Mouse (Mus musculus): Measurements from ENCODE around the gene Psenen.

Gene Psenen

DNA sequence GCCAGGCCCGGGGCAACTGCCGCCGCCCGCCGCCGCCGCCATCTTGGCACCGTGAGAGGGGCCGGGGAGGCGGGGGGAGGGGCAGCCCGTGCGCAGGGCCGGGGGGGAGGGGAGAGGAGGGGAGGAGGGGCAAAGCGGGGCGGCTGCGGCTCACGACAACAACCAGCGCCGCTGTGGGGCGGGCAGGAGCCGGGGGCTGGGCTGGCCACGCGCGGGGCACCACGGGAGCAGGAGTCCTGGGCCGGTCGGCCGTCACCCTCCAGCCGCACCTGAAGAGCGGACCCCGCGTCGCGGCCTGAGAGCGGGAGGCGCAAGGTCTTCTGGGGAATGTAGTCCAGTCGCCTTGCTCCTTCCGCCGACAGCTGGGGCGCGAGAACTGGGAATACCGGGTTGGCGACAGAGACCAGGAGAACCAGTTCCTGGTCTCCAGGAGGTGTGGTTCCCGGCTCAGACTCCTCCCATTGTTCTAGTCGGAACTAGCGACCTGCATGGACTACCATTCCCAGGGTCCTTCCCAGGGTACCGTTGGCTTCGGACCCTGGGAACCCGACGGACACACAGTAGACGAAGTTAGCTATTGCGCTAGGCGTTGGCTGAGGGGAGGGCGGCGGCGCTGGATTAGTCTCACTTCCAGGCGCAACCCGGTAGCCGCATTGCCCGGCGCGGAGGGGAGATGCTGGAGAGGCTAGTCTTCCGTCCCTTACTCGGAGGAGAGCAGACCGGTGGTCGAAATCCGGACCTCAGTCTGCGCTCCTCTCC lies 25.4 kb upstream of the Psenen start, which contains the start of gene Kmt2b:
TSS of gene Kmt2b (minus strand) at position 51 of the 759 bp plus-strand sequence.
- DNase-seq, result peak; percentile 94

DNA sequence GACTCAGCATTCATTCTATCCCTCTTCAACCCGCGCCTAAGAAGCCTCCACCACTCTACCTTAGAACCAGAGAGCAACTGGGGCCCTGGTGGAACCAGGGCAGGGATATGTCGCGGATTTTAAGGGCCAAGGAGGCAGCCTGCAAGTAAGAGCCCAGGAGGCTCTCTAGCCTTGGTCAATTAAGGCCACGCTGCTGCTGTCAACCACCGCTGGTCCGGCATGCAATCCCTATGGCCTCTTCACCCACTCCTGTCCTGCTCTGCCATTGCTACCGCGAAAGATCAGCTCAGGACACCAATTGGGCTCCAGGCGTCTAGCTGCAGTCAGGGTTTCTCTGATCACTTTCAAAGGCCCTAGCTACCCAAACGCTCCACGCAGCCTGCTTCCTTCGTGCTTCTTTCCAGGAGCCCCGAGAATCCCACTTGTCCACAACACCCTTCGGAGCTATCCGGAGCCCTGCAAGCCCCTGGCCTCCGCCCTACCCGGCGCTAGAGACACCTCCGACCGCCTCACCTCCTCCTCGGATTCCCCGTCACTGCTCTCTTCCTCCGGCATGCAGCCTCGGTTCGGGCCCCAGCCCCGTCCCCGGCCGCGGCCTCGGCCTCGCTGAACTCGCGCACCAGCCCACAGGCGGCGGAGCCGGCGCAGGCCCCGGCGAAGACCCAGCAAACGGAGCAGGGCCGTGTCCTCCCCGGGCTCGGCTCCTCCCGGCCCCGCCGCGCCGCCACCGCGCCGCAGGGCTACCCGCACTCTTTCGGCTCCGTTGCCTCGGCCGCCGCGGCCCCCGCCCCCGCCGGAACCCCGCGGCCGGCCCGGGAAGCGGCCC lies 24.6 kb upstream of the Psenen start:
- peak; percentile 37 for DNase-seq

DNA sequence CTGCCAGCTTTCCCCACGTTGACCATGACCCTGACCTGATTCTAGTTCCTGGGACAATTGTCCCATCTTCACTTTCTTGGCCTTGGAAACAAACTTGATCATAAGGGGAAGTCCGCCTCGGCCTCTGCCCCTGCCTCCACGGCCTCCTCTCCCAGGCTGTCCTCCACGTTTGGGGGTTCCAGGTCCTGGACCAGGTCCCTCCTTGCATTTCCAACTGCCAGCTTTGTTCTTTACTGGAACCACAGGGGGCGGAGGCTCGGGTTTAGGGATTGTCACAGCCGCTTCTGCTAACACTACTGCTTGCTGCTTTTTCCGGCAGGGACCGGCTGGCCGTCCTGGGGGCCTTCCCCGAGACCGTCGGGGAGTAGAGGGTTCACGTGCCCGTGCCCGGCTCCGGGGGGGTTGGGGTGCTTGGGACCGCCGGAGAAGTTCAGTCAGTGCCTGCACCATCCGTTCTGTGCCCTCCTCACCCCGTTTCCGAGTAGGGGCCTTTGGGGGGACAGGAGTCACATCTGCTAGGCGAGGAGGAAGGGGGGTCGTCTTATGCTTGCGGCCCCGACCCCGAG lies 23.1 kb upstream of the Psenen start:
- no peak for DNase-seq

DNA sequence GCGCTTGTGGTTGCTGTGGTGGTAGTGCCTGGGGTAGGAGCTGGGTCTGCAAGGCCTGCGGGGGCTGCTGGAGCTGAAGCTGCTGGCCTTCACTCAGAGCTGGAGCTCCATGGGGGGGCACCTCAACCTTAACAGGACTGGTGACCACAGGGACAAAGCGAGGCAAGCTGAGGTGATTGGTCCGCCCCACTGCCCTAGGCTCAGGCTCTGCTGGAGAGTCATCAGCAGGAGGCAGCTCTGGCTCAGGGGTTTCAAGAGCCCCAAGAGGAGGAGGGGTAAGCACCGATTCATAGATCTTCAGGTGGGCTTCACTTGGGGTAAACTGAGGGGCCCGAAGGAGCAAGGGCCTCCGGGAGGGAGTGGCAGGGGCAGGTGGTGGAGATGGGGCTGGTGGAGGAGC lies 21.7 kb upstream of the Psenen start:
- DNase-seq, result no peak

DNA sequence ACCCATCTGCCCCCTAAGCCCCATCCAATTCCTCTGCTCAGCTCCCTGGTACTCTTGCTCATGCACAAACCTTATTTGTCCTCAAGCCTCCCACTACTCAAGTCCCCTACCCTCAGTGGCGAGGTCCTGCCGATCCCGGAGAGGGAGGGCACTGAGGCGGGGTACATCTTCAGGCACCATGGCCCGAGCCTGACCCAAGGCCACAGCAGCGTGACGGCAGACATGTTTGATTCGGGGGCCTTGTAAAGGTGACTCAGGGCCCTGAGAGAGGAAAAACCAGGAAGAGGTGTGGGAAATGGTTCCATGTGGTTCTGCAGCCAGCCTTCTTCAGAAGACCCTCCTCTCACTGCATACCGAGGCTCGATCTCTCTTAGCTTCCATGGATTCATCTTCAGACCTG lies 20.9 kb upstream of the Psenen start:
- DNase-seq, result no peak

DNA sequence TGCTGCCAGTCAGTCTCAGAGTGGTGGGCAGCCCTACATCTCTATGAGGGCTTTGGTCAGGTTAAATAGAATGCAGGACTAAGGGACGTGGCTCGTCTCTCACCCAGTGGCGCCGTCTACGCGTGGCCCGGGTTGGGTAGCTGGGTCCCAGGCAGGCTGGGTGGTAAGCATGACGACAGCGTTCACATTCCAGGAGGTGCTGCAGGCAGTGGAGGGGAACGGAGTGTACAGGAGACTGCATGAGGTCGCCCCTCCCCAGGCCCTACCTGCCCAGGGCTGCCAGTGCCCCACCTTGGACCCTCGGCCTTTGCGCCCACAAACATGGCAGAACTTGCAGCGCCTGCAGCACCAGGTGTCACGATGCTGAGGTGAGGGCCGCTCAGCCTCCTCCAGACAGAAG lies 18.1 kb upstream of the Psenen start:
- DNase-seq, result no peak

DNA sequence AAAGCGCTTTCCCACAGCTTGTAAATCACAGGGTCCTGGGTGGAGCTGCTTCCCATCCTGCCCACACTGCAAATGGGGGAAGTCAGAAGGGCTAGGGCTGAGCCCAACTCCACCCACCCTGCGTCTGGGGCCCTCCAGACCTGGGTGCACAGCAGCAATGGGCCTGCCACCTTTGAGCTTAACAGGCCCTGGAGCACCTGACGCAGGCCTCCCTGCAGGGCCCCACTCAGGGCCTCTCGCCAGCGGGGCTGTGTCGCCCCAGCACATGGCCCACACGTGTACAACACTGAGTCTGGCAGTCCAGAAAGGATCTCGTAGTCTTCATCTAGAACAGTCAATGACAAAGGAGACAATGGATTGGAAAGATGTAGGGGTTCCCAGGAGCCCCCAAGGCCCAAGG lies 16.5 kb upstream of the Psenen start:
- no peak for DNase-seq

DNA sequence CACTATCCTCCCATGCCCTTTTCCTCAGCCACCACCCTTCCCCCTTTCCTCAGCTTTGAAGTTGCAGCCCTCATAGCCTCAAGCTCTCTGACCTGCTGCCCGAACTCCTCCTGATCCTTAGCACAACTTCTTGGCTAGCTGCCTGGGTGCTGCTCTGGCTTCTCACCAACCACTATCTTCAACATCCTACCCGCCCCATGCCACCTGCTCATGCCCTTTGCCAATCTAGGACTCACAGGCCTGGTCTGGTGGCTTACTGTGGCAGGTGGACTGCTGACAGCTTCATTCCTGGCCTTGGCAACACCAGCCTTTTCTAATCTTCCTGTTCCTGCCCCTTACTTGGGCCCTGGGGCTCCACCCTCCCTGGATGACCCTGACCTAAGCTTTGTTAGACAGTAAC lies 9.5 kb upstream of the Psenen start:
- DNase-seq, result no peak

DNA sequence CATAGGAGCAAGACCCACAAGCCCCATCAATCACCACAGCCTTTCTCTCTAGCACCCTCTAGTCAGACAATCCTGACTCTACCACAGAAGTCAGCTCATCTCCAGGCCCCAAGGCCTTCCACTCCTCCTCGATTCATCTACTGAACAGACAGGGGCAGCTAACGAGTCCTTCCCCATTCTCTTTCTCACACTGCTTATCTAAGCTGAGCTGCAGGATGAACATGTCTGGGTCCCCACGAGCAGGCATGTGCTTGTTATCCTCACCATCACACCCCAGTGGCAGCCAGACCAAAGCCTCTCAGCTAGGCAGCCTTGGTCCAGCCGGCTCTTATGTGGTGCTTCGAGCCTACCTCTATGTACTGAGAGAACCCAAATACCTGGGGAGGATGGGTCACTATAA lies 9.0 kb upstream of the Psenen start:
- no peak for DNase-seq

DNA sequence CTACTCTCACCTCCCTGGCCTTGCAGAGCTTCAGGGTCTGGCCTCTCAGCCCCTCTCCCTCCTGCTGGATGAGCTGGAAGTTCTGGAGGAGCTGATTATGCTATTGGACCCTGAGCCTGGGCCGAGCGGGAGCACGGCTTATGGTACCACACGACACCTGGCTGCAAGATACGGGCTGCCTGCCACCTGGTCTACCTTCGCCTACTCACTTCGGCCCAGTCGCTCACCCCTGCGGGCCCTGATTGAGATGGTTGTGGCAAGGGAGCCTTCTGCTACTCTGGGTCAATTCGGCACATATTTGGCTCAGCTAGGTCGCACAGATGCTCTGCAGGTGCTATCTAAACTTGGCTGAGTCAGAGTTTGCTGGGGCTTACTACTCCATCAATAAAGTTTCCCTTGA lies 4.1 kb upstream of the Psenen start:
- no peak for DNase-seq

DNA sequence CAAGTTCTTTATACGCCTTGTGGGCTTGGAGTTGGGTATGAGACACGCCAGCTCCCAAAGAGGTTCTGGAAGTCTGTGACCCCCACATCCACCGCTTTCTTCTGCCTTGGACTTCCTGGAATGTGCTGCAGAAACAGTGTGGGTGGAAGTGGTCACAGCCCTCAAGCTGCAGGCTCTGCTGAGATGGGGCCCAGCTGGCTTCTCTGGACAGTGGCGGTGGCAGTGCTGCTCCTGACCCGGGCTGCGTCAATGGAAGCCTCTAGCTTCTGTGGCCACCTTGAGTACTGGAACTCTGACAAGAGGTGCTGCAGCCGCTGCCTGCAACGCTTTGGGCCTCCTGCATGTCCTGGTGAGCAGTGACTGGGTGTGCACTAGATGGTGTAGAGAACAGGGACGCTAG lies 2.6 kb upstream of the Psenen start:
- DNase-seq, result no peak

DNA sequence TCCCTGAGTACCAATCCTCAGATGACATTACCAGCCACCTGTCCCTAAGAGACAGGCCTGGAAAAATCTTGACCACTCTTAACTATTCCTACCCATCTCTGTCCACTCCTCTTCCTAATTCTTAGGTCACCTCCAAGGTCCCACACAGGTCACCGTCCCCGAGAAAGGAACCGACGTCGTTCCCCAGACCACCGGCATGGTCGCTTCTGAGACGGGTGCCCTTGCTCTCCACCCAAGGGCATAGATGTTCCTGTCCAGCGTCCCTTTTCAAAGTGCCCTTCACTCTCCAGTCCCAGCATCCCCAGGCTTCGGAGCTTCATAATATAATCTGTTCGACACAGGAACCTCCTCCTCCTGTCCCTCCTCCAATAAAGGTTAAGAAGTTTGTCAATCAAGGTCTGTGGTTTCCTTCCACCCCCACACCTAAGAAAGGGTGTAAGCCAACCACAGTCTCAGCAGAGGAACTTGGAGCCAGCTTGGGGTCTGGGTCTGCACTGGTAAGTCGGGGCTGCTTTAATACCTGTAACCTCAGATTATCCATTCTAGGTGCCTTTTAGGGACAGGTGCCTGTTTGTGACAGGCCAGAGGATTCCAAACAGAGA lies 1.6 kb upstream of the Psenen start, which contains the start of gene Igflr1:
TSS of gene Igflr1 (plus strand) at position 458 of the 602 bp plus-strand sequence.
- DNase-seq, result no peak

DNA sequence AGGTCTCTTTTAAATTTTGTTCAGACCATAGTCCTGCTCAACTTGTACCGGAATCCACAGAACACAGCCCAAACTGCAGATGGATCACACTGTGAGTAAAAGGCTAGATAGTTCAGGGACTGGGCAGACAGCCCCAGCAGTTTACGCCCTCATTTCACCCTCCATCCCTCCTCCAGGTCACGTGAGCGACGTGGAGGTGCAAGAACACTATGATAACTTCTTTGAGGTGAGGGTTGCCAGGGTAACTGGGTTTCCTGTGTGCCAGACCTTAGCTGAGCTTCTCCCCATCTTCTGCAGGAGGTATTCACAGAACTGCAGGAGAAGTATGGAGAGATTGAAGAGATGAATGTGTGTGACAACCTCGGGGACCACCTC lies 466 bp upstream of the Psenen start:
- no peak for DNase-seq

DNA sequence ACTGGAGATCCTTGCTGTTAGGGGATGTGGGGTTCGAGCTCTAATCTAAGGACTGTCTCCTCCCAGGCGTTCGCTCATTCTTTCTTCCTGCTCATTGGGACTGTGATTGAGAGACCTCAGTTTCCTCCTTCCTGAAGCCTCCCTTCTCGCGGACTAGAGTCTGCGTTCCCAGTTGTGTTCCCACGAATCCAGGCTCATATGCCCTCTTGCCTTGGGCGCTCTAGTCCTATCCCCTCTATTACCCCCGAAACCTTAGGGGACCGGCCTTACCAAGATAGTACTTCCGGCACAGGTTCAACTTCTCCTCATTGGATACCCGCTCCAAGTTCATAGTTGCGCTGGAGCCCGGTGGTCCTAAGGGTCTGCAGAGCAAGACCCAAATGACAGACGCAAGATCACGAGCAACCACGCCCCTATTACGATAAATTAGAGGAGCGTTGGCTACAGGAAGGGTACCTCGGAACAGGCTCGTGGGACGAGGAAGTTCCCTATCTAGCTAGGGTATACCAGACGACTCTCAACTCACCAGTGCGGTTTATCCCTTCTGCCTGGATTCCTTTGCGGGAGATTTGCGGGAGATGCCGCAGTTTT lies 806 bp downstream of the Psenen start:
- no peak for DNase-seq

DNA sequence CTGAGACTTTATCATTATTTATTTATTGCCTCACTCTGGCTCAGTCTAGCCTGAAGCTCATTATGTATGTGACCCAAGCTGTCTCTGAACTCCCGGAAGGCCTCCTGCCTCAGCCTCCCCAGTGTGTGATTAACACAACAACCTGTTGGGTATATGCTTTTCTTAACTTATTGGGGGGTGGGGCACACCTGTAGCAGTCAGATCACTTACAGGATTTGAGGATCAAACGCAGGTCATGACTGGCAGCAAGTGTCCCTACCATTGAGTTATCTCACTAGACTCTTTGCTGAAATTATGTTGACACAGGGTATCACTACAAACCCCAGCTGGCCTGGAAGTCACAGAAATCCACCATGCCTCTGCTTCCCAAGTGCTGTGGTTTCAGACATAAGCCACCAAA lies 3.1 kb downstream of the Psenen start:
- no peak for DNase-seq

DNA sequence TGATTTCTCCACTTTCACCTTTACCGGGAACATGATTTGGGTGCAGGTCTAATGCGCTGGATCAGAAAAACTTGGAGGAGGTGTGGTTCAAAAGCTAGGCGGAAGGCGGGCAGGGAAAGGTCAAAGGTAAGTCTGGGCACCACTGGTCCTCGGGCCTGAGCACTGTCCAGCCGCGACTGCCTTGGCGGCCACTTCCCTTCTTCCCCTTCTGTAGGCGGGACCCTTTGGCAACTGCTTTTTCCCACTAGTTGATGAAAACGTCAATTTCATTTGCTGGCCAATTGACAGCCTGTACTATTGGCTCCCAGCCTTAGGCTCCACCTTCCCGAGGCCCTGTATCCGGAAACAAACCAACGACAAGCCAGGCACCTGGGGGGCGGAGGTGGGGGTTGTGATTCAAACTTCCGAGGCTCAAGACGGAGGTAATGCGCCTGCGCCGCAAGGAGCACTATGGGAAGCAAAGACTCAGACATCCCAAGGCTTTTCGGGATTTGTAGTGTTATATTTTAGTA lies 3.9 kb downstream of the Psenen start, which contains the start of gene Lin37:
TSS of gene Lin37 (minus strand) at position 396 of the 512 bp plus-strand sequence.
- DNase-seq, result peak; percentile 95

DNA sequence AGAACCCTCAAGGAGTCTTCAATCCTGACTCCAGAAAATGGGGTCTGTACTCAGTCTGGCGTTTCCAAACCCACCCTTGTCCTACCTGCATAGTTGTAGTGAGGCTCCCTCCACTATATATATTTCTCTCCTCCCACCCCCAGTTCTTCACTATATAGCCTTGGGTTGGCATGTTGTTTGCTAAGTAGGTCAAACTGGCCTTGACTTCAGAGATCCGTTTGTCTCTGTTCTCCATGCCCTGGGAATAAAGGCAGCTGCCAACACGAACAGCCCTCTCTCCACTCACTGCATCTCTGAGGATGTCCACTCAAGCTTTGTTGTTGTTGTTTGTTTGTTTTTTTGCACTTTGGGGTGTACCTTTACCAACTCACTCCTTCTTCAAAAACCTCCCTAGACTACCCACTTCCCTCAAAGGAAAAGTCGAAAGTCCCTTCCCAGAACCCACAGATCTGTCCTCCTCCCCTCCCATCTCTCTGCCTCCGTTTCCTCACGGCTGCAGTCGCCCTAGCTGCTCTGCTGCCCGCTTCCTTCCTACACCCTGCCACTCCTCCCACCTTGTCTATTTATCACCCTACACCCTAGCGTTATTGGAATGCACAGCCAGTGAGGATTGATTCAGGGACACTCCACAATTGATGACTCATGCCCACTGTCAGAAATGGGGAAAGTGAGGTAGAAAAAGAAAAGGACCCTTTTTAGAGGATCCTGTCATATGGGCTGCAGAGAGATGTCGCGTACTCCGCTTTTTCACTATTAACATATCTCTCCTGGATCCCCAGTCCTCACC lies 4.6 kb downstream of the Psenen start:
- DNase-seq, result no peak

DNA sequence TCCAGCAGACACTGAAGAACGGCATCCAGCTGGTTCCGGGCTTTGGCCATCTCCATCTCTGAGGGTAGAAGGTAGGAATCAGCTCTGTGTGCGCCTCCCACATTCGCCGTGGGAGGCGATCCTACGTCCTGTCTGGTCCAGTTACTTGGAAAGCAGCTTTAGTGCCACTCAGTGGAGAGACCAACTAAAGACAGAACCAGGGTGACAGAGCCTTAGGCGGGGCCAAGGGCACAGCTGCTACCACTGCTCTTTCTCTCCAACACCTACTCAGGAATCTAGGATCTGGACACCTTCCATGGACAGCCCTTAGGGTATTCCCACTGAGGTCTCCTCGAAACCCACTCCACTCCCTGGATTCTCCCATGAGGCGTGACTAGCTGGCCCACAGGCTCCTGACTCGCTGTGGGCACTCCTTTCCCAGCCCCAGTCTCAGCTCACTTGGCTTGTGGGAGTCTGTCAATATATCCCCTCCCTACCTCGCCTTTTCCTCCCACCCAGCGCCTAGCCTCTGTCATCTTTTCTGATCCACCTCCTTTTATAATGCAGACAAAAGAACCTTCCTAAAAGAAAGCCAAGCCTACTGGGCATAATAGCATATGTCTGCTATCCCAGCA lies 5.4 kb downstream of the Psenen start:
- no peak for DNase-seq

DNA sequence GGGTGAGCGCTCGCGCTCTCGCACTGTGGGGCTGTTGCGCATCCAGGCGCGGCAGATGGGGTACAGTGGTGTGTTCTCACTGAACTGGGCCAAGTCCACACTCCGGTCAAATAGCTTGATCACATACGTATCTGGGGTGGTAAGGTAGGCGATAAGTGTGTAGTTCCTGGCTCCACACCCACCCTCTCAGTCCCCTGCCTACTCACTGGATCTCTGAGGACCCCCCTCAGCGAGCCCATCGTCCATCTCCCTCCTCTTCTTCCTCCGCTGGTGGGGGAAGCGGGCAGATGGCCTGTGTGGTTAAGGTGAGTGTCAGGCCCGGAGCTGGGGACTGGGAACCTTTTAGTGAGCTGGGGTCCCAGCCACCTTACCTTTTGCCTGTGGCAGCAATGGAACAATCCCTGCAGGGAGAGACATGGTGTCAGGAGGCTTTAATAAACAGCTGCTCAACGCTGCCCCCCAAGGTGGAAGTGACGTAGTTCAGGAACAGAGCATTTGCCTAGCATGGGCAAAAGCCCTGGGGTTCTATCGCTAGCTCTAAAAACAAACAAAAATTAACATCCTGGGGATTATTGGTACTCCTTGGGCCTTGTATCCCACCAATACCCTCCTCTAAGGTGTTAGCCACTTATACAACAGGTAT lies 6.4 kb downstream of the Psenen start:
- DNase-seq, result no peak

DNA sequence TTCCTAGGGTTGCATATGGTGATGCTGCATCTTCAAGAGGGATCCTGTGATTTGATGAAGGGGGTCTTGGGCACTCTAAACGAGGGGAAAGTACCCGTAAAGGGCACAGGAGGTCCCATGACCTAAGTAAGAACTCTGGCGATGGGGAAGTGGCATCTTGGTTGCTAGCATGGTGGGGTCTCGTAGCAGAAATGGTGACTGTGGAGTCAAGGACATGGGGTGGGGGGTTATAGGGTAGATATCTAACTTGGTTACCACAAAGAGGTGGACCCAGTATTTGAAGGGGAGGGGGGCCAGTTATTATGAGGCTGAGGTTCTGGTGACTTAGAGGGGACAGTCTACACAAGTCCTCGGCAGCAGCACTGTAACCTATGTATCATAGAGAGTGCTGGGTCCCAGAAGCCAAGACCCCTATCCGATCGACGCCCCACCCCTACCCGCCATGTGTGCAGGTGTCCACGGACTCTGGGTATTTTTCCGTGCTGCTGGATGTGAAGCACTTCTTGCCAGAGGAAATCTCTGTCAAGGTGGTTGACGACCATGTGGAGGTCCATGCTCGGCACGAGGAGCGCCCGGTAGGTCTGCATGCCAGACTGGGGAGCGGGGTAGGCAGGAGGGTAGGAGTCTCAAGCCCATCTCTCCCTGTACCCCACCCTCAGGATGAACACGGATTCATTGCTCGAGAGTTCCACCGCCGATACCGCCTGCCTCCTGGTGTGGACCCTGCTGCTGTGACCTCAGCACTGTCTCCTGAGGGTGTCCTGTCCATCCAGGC lies 9.4 kb downstream of the Psenen start:
- no peak for DNase-seq
